Mouse (Mus musculus): ENCODE results near the gene Ttc22.

DNA sequence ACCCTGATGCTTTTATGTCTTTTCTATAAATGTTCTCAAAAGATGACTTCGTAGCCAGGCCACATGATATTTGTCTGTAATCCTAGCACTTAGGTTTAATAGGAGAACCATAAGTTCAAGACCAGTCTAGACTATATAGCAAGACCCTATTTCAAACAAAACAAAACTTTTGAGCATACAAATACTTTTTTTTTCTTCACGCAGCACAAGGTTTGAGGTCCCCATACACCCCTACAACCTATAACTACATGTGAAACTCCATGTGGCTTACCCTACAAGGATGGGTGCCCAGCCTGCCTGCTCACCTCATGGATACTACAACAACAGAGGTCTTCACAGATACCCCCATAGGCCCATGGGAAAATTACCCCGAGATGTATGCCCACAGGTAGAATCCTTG is 56.9 kb downstream of the Ttc22 start:
- no peak for TF ChIP-seq CTCF (conservative IDR thresholded peaks at IDR 0.05; ENCODE audit: insufficient read depth, insufficient read length, low read depth, low read length)
- TF ChIP-seq POLR2A (IDR thresholded peaks at IDR 0.05; ENCODE audit: low read depth, low read length): no peak

Measured in kidney, adult 2 months (tissue).